Mouse (Mus musculus) spleen, adult 2 months (tissue): ENCODE measurements at regions not wholly inside any gene's neighbourhood (a gene's known extent, or its start where the extent isn't known, plus 50 kb on each side); places are given as distances from the start of the nearest gene placed in this dataset.

ENCODE experiments used
- DNase-seq, 2 experiments: peaks; one replicate each; pipeline versions ENCODE4 v3.0.0 to v3.0.0-alpha.2; 2012 to 2021; ENCODE audit warnings: low spot score in 2 of 2, low read depth in 1 of 2
- H3K27ac ChIP-seq: fragments of 200-500 bp; 2 replicates; pipeline ENCODE4 v1.5.1; 2012; ENCODE audit warnings: low read length, inconsistent platforms; ENCODE audit not compliant: insufficient read depth
- H3K27me3 ChIP-seq: fragments of 200-500 bp; 2 replicates; pipeline ENCODE4 v1.6.1; 2012; ENCODE audit warnings: mild to moderate bottlenecking, moderate library complexity, low read length, inconsistent platforms; ENCODE audit not compliant: control insufficient read depth, insufficient read depth
- H3K36me3 ChIP-seq: fragments of 200-500 bp; 2 replicates; pipeline ENCODE4 v1.6.1; 2012; ENCODE audit warnings: mild to moderate bottlenecking, low read length, inconsistent platforms; ENCODE audit not compliant: control insufficient read depth, insufficient read depth
- H3K4me1 ChIP-seq: fragments of 200-500 bp; 2 replicates; pipeline ENCODE4 v1.6.1; 2011; ENCODE audit warnings: inconsistent platforms; ENCODE audit not compliant: control insufficient read depth, insufficient read depth, insufficient read length
- H3K4me3 ChIP-seq: fragments of 200-500 bp; 2 replicates; pipeline ENCODE4 v1.5.1; 2011; ENCODE audit warnings: mild to moderate bottlenecking, inconsistent platforms; ENCODE audit not compliant: insufficient read depth, insufficient read length; ENCODE audit errors: extremely low read depth
- CTCF ChIP-seq: fragments of 200-500 bp; IDR thresholded peaks from 2 replicates; pipeline ENCODE4 v1.5.1; 2011; ENCODE audit warnings: mild to moderate bottlenecking, inconsistent platforms; ENCODE audit not compliant: insufficient read depth, insufficient read length, insufficient replicate concordance; ENCODE audit errors: extremely low read depth
- POLR2A ChIP-seq: fragments of 200-500 bp; IDR thresholded peaks from 2 replicates; pipeline ENCODE4 v1.6.1; 2011; ENCODE audit warnings: low read depth, low read length, inconsistent platforms
- WGBS: fragments of 180-500 bp; shearing (Covaris S2); methylation state at CpG from one replicate; pipeline ENCODE4 v1.1.7; 2018; 5-methylcytosine and 5-hydroxymethylcytosine counted together

DNA sequence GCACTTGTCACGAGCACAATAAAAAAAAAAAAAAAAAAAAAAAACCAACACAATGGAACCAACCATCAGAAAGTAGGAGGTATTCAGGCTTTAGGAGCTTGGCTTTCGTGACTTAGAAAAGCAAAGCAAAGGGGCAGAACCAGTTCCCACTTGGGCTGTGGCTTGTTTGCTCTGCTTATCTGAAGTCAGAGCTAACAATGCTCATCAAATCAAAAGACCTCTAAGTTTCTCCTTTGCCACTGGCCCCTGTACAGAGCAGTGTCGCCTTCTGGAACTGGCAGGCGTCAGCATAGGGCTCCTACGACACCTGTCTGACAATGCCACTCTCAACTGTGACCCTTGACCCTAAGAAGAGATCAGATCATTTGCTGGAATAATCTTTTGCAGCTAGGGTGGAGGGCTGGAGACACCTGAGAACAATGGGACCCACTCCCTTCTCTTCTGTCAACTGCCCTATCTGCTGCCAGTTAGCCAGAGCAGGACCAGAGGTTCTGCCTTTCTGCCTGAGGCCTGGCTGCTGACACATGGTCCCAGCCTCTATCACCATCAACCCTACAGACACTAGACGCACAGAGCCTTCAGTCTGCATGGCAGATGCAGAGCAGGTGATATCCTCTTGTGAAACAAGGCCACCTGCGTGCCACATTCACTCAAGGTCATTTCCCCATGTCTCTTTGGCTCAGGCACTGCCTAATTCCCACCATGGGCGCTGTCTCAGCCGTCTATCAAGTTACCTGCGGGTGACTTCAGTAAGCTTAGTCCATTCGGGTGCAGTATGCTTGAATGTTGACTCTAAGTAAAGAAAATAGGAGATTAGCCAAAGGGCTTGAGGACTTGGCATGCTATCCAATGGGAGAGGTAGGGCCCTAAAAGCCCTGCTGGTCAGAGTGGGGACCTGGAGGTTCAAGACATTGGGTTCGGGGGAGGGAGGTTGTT lies 136.1 kb upstream of the Zfp703 start:
- Histone ChIP-seq H3K27me3 (no peaks in the 10 kb centered on the region), H3K27ac (no peak overlapping the region), H3K4me3 (no peak overlapping the region), H3K36me3 (no peaks in the 10 kb centered on the region), H3K4me1 (no peaks in the 10 kb centered on the region; the same call in none of the 2 replicates)
- DNase-seq = no peak
- WGBS = 91% methylated on average over 12 of the region's 12 CpGs
- TF ChIP-seq CTCF (no peak), POLR2A (no peak)

DNA sequence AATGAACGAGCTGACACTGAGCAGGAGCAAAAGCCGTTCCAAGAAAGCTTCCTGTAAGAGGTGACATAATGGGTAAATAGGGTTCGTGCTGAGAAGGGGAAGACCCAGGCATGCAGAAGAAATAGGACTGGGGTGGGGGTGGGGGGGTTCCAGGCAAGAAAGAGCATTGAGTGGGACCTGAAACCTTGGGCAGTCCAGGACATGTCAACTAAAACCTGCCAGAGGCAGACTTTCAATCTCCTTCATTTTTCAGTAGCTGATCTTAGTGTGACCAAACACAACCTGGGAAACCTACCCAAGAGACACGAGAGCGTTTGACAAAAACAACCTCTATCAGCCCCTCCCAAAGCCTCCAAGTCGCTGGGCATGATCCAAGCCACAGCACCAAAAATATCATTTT lies 133.4 kb upstream of the Zfp703 start:
- Histone ChIP-seq H3K4me3 (no peak overlapping the region), H3K27ac (no peak overlapping the region), H3K27me3 (no peaks in the 10 kb centered on the region), H3K4me1 (peaks cover 4% of the 10 kb centered on the region), H3K36me3 (no peaks in the 10 kb centered on the region)
- WGBS = 49% methylated on average over 6 of the region's 6 CpGs
- TF ChIP-seq POLR2A (no peak), CTCF (no peak)
- no peak for DNase-seq

DNA sequence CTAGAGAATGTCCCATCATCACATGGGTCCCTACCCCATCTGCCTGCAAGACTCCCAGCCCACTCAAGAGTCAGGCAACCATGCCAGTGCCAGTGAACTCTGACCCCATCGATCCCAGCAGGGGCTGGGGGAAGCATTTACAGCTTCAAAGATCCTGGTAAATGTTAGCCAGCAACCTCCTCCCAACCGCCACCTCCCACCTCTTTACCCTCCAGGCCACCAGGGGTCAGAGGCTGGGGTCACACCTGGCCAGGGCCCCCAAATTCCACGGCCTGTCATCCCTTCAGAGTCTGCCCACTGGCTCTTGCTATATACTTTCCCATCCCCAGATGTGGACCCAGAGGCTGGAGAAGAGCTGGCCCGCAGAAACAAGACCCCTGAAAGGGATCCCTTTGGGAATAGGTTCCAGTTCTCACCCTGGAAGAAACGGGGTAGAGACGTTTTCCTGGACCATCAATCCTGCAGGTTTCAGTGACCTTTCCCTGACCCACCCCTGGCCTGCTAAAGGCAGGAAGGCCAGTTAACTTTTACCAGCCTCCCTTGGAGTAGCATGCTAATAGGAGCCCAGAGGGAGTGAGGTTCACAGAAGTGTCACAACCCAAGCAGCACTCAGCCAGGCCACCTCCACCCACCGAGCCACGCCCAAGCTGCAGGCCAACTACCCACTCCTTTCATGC lies 132.9 kb upstream of the Zfp703 start:
- TF ChIP-seq CTCF = no peak
- no peak for TF ChIP-seq POLR2A

DNA sequence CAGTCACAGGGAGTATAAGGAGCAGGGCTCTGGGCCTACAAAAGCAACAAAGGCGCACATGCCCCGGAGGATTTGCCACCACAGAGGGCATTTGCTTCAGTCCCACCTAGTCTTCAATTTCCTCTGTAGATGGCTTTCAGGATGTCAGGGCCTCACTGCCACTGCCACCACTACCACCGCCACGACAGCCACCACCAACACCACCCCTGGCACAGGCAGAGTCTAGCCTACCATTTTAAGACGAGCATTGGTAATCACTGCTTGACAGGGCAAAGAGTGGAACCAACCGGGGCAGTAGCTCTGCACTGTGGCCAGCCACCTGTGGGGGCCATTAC lies 132.3 kb upstream of the Zfp703 start:
- no peaks in the 10 kb centered on the region for H3K27me3 ChIP-seq
- WGBS = 46% methylated on average over 6 of the region's 6 CpGs
- H3K4me3 ChIP-seq = no peak overlapping the region
- TF ChIP-seq POLR2A (no peak), CTCF (no peak)
- H3K27ac ChIP-seq = no peak overlapping the region
- peaks cover 9% of the 10 kb centered on the region for H3K4me1 ChIP-seq
- no peaks in the 10 kb centered on the region for H3K36me3 ChIP-seq
- no peak for DNase-seq

More for the DNA sequence above, 132.9 kb upstream of the Zfp703 start:
- Histone ChIP-seq H3K27me3 (no peaks in the 10 kb centered on the region), H3K4me1 (peaks cover 9% of the 10 kb centered on the region), H3K4me3 (no peak overlapping the region), H3K27ac (no peak overlapping the region), H3K36me3 (no peaks in the 10 kb centered on the region)
- WGBS = 83% methylated on average over 8 of the region's 8 CpGs
- no peak for DNase-seq

DNA sequence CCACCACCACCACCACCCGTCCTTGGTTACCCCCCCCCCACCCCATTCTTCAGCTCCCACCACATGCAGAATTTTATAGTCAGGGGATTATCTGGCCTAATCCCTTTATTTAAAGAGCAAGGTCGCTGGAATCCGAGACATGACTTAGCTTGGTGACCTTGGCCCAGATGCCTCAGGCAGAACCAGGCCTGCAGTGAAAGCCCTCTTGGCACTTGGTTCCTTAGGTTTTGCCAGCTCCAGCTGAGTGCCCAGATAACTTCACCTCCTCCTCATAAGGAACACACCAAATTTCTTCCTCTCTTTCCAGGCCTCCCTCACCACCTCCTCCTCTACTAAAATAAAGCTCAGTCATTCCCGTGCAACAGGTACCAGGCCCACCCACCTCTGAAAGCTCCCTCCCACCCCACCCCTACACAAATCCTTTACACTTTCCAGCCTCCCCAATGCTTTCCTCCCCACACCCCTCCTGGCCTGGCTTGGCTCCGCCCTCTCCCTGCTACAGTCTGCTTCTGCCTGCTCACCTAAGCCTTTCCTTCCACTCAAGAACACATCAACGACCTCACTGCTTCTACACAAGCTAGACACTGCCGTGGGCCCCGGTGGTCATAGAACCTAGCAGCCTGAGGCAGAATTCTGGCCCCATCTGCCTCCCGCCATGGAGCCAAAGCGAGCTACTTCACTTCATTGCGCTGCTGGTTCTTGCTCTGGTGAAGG lies 131.5 kb upstream of the Zfp703 start:
- no peaks in the 10 kb centered on the region for H3K36me3 ChIP-seq
- WGBS = 70% methylated on average over 11 of the region's 11 CpGs
- H3K4me3 ChIP-seq = no peak overlapping the region
- no peak for TF ChIP-seq CTCF
- TF ChIP-seq POLR2A = no peak
- no peak overlapping the region for H3K27ac ChIP-seq
- no peaks in the 10 kb centered on the region for H3K27me3 ChIP-seq
- no peak for DNase-seq
- peaks cover 9% of the 10 kb centered on the region for H3K4me1 ChIP-seq

DNA sequence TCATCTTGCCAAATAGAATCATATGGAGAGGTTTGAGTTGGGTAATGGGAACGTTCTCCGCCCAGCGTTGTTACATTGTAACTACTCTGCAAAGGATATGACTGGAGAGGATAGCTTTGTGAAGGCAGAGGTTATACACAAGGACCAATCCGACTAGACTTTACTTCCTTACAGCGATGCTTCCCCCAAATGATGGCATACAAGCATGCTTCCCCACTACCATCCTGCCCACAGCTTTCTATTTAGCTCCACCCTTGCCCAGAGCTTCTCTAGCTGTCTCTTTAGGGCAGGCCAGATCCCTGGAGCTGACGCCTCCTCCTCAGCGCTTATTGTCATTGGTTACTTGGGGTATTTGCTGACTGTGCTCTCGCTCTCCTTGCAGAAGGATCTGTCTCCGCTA lies 130.1 kb upstream of the Zfp703 start:
- Histone ChIP-seq H3K27ac (no peak overlapping the region), H3K4me3 (no peak overlapping the region), H3K27me3 (no peaks in the 10 kb centered on the region), H3K36me3 (no peaks in the 10 kb centered on the region), H3K4me1 (peaks cover 9% of the 10 kb centered on the region)
- 79% methylated on average over 9 of the region's 9 CpGs for WGBS
- TF ChIP-seq POLR2A (no peak), CTCF (no peak)
- no peak for DNase-seq
